ENCODE assay signal across 7 mouse cellular contexts in the genomic region with DNA sequence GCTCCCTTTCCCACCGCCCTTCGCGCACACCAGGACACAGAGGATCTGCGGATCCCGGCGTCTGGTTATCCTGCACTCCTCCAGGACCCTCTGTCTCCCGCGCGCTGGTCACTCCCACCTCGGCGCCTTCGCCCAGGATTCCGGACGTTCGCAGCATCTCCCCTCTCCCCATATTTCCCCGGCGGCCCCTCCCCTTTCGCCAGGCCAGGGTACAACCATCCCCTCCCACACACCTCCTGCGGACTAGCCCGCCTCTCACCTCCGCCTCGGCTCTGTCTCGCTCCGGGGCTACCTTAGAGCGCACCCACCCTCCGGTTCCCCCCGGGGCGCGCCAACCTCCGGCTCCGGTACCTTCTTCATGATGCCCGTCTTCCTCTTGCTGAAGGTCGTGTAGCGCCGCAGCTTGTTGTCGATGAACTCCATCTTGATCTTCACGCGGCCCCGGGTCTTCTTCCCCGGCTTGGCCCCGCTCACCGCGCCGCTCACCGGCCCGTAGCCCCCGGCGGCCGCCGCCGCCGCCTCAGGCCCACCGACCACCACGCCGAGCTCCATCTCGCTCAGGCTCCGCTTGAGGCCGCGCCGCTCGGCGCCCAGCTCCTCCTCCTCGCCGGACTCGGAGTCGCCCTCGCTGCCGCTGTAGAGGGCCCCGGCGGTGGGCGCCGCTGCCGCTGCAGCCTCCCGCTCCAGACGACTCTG. TPM values are rescaled to one million over a fixed set of nuclear protein-coding genes. Genes with fewer than 3 reads are reported as not detected.
DNase-seq lines count a peak whose midpoint lies in the region; ATAC-seq and TF ChIP-seq lines count a peak whose summit lies in the region.

No protein-coding gene starts in this region.

- peaks cover 9% of the 10 kb centered on the region for H3K4me1 ChIP-seq in heart, adult 2 months (ENCODE audit: control insufficient read depth, insufficient read depth, low read length)
- peaks cover 38% of the 10 kb centered on the region for H3K4me1 ChIP-seq in kidney, embryonic 16.5 days (ENCODE audit: insufficient read depth, low read length)

- no peak for TF ChIP-seq EP300 in heart, adult 2 months (IDR thresholded peaks at IDR 0.05; ENCODE audit: insufficient read depth, low read depth, low read length)

- intact Hi-C loops in heart, adult 2 months (cut with DNase I) = loop anchor here (5.0 kb wide), 2 partner anchors 87 to 157 kb away; a partner anchor contains a TSS

- TF ChIP-seq POLR2A in heart, adult 2 months (IDR thresholded peaks at IDR 0.05; ENCODE audit: insufficient read depth, low read depth, low read length) = no peak

- no peaks in the 10 kb centered on the region for H3K9me3 ChIP-seq in kidney, embryonic 16.5 days (ENCODE audit: low read length)

- WGBS in heart, adult 2 months = under 1% methylated on average over 74 of the region's 75 CpGs
- under 1% methylated on average over 62 of the region's 75 CpGs for WGBS in kidney, embryonic 16.5 days

- no peak for TF ChIP-seq CTCF in heart, adult 2 months (IDR thresholded peaks at IDR 0.05)

- H3K27me3 ChIP-seq in heart, adult 2 months (ENCODE audit: control insufficient read depth, insufficient read depth, low read length) = no peaks in the 10 kb centered on the region
- H3K27me3 ChIP-seq in kidney, embryonic 16.5 days (ENCODE audit: insufficient read depth, low read length) = no peaks in the 10 kb centered on the region
- no peaks in the 10 kb centered on the region for H3K27me3 ChIP-seq in splenic B cell, adult 2 months (ENCODE audit: control insufficient read depth, insufficient read depth, low read length, poor library complexity, severe bottlenecking)

- peak overlapping the region; percentile 86 for H3K4me2 ChIP-seq in kidney, embryonic 16.5 days (replicated peaks; ENCODE audit: low read depth, low read length)

- peak overlapping the region; percentile 98 for H3K27ac ChIP-seq in heart, adult 2 months
- H3K27ac ChIP-seq in kidney, embryonic 16.5 days (ENCODE audit: low read length) = peak overlapping the region; percentile 94

- H3K79me2 ChIP-seq in heart, adult 2 months (replicated peaks; ENCODE audit: control insufficient read depth, insufficient read depth, low read length) = no peaks in the 10 kb centered on the region

- peaks cover 4% of the 10 kb centered on the region for H3K36me3 ChIP-seq in heart, adult 2 months (ENCODE audit: control insufficient read depth, insufficient read depth, low read length)
- H3K36me3 ChIP-seq in kidney, embryonic 16.5 days (ENCODE audit: insufficient read depth, low read length) = peaks cover 20% of the 10 kb centered on the region
- no peaks in the 10 kb centered on the region; the same call in 1 of the 2 replicates for H3K36me3 ChIP-seq in splenic B cell, adult 2 months (ENCODE audit: control insufficient read depth, insufficient read depth, low read length, poor library complexity, severe bottlenecking)

- peak overlapping the region; percentile 67 for H3K4me3 ChIP-seq in heart, adult 2 months
- peak overlapping the region; percentile 76 for H3K4me3 ChIP-seq in kidney, embryonic 16.5 days (ENCODE audit: low read length)

- no peak for ATAC-seq in kidney, embryonic 16.5 days (ENCODE audit: low FRiP score, low TSS enrichment)

- peak overlapping the region; percentile 96 for H3K9ac ChIP-seq in heart, adult 2 months (ENCODE audit: low read depth, low read length)
- peak overlapping the region; percentile 95 for H3K9ac ChIP-seq in kidney, embryonic 16.5 days (replicated peaks; ENCODE audit: low read length)

- peak; percentile 26 for DNase-seq in urinary bladder, postnatal 14 days (ENCODE audit: low spot score)
- no peak for DNase-seq in urinary bladder, postnatal 10 days (ENCODE audit: low spot score)
- peak; percentile 71 for DNase-seq in cerebellum, adult 9-11 months
- DNase-seq in heart, adult 2 months = peak; percentile 71 to 75
- peak; percentile 55 to 66 for DNase-seq in lung, postnatal 4 days
- peak; percentile 39 for DNase-seq in splenic B cell, adult 2 months (ENCODE audit: low read depth, low spot score)

RNA-seq across cellular contexts. Expression of a gene that starts 0.8 kb away (rescaled TPM):
- 100 to 1,000 TPM in 1 of 2 experiments, 10 to 100 TPM in 1; 91.5 to 106 TPM for total RNA-seq in heart, adult 2 months (2021)
- polyA plus RNA-seq in heart, adult 2 months (2012; rRNA removed) = 223 and 227 TPM in 2 replicates
- 8.2 and 9.3 TPM in 2 replicates for polyA plus RNA-seq in kidney, embryonic 16.5 days (2015; fragmentation: Nextera tagmentation; extraction: Ambion mirVana)

RNA-seq across cellular contexts. Expression of a gene that starts 8.9 kb away (rescaled TPM):
- 10 to 100 TPM; 21.6 to 21.9 TPM for total RNA-seq in heart, adult 2 months (2021)
- polyA plus RNA-seq in heart, adult 2 months (2012; rRNA removed) = 20.1 and 22.7 TPM in 2 replicates
- polyA plus RNA-seq in kidney, embryonic 16.5 days (2015; fragmentation: Nextera tagmentation; extraction: Ambion mirVana) = 6.5 TPM in 2 replicates

RNA-seq across cellular contexts. Expression of a gene that starts 58.6 kb away (rescaled TPM):
- 1 to 10 TPM; 1.8 to 1.9 TPM for total RNA-seq in heart, adult 2 months (2021)
- 0.80 and 0.97 TPM in 2 replicates for polyA plus RNA-seq in heart, adult 2 months (2012; rRNA removed)
- 56.5 and 60.3 TPM in 2 replicates for polyA plus RNA-seq in kidney, embryonic 16.5 days (2015; fragmentation: Nextera tagmentation; extraction: Ambion mirVana)

Comparison
In these comparisons a context has a peak if more than half of its experiments do, and no peak if none do; other contexts are left out.
1. RNA of a gene that starts 0.8 kb away (polyA plus RNA-seq): 223 to 227 TPM in heart, adult 2 months; 8.2 to 9.3 TPM in kidney, embryonic 16.5 days; every median in the first group is over 10 times any median in the second.
2. RNA of a gene that starts 58.6 kb away (polyA plus RNA-seq): 56.5 to 60.3 TPM in kidney, embryonic 16.5 days; 0.80 to 0.97 TPM in heart, adult 2 months; every median in the first group is over 10 times any median in the second.